Mouse (Mus musculus) liver, embryonic 14.5 days (tissue): ENCODE results near the gene Mex3a. TPM values are rescaled to one million over a fixed set of nuclear protein-coding genes. Genes with fewer than 3 reads are reported as not detected.

Experiments
- ATAC-seq: fragments of 200-750 bp; cut with Nextera tagmentation; 2 replicates; pipeline ENCODE4 v1.8.0; 2017; ENCODE audit warnings: moderate number of reproducible peaks, mild to moderate bottlenecking, moderate library complexity; ENCODE audit not compliant: insufficient read depth
- DNase-seq, 3 experiments: peaks; one replicate each; pipeline ENCODE4 v3.0.0-alpha.2; 2012 to 2013; ENCODE audit warnings: low read depth in 3 of 3, low spot score in 3 of 3
- H3K27ac ChIP-seq: fragments of 300-500 bp; sonication (generic); 2 replicates; pipeline ENCODE4 v1.5.1; 2014; ENCODE audit warnings: moderate library complexity, mild to moderate bottlenecking, control low read depth, inconsistent platforms
- H3K27me3 ChIP-seq: fragments of 300-500 bp; sonication (generic); 2 replicates; pipeline ENCODE4 v1.6.1; 2014; ENCODE audit warnings: mild to moderate bottlenecking, low read length, moderate library complexity; ENCODE audit not compliant: control insufficient read depth, insufficient read depth
- H3K36me3 ChIP-seq: fragments of 300-500 bp; sonication (generic); replicated peaks from 2 replicates; pipeline ENCODE4 v1.6.1; 2014; ENCODE audit warnings: low read depth; ENCODE audit not compliant: control insufficient read depth, insufficient read depth
- H3K4me1 ChIP-seq, 2 experiments: fragments of 200-500 bp in 1 of 2; fragments of 300-500 bp in 1 of 2; sonication (generic) in 1 of 2; replicated peaks; 2 replicates each; pipeline ENCODE4 v1.6.1; 2012 to 2014; ENCODE audit warnings: antibody characterized with exemption in 1 of 2, inconsistent platforms in 1 of 2, low read length in 1 of 2; ENCODE audit not compliant: control insufficient read depth in 2 of 2, insufficient read depth in 2 of 2
- H3K4me2 ChIP-seq: fragments of 300-500 bp; sonication (generic); 2 replicates; pipeline ENCODE4 v1.6.1; 2014; ENCODE audit warnings: low read depth, mild to moderate bottlenecking, control low read depth, moderate library complexity
- H3K4me3 ChIP-seq, 2 experiments: fragments of 200-500 bp in 1 of 2; fragments of 300-500 bp in 1 of 2; sonication (generic) in 1 of 2; 2 replicates each; pipeline ENCODE4 v1.5.1; 2012 to 2014; ENCODE audit warnings: low read depth in 2 of 2, low read length in 2 of 2, mild to moderate bottlenecking in 2 of 2, control low read depth in 1 of 2, inconsistent platforms in 1 of 2, moderate library complexity in 1 of 2; ENCODE audit not compliant: insufficient read depth in 1 of 2
- H3K9ac ChIP-seq: fragments of 300-500 bp; sonication (generic); replicated peaks from 2 replicates; pipeline ENCODE4 v1.6.1; 2014; ENCODE audit warnings: mild to moderate bottlenecking, control low read depth, moderate library complexity
- H3K9me3 ChIP-seq: fragments of 300-500 bp; sonication (generic); 2 replicates; pipeline ENCODE4 v1.6.1; 2016; ENCODE audit warnings: low read length, mixed read lengths; ENCODE audit not compliant: control insufficient read depth
- CTCF ChIP-seq: IDR thresholded peaks from 2 replicates; pipeline ENCODE4 v1.5.1; 2016; ENCODE audit warnings: antibody characterized with exemption, low read depth, control low read depth
- EP300 ChIP-seq: IDR thresholded peaks from 2 replicates; pipeline ENCODE4 v1.6.1; 2016; ENCODE audit warnings: antibody characterized with exemption, low read depth
- WGBS: fragments of 180-500 bp; shearing (Covaris S2); extraction: QIAGEN DNeasy Blood & Tissue Kit; methylation state at CpG from one replicate; pipeline ENCODE4 v1.1.7; 2014; ENCODE audit not compliant: insufficient replicate concordance; 5-methylcytosine and 5-hydroxymethylcytosine counted together
- polyA plus RNA-seq, 2 experiments: library from polyadenylated mRNA; depleted of rRNA in 1 of 2; stranded (reverse) in 1 of 2; unstranded in 1 of 2; fragments of >200 nt; fragmentation: Nextera tagmentation in 1 of 2; extraction: Ambion mirVana in 1 of 2; gene quantifications; 2 replicates each; pipeline versions ENCODE4 v1.2.1 to v1.2.3; 2012 to 2014

Gene Mex3a
- polyA plus RNA-seq, 2 experiments: 0.74 to 1.1 TPM

- TF ChIP-seq EP300 (no peak), CTCF (no peak)
- H3K9ac ChIP-seq: no peak overlapping the region
- WGBS: 77% methylated on average over 6 of the region's 6 CpGs
- no peaks in the 10 kb centered on the region for H3K27me3 ChIP-seq
- no peaks in the 10 kb centered on the region for H3K36me3 ChIP-seq
- no peak overlapping the region for H3K4me3 ChIP-seq
- no peaks in the 10 kb centered on the region for H3K4me1 ChIP-seq
- DNase-seq: no peak
- H3K4me2 ChIP-seq: no peak overlapping the region
- H3K27ac ChIP-seq: no peak overlapping the region
- ATAC-seq: no peak
- no peaks in the 10 kb centered on the region for H3K9me3 ChIP-seq
Measured at GRCm38 (mm10) chr3:88521156-88521555, 11.0 kb upstream of the Mex3a start.

- H3K4me3 ChIP-seq: no peak overlapping the region
- no peaks in the 10 kb centered on the region for H3K4me1 ChIP-seq
- H3K9ac ChIP-seq: no peak overlapping the region
- no peaks in the 10 kb centered on the region for H3K36me3 ChIP-seq
- peak; percentile 99 for TF ChIP-seq CTCF
- no peak for TF ChIP-seq EP300
- H3K9me3 ChIP-seq: no peaks in the 10 kb centered on the region
- peak; percentile 9; the same call in 1 of the 2 replicates for ATAC-seq
- H3K27me3 ChIP-seq: no peaks in the 10 kb centered on the region
- WGBS: 10% methylated on average over 9 of the region's 9 CpGs
- no peak overlapping the region for H3K27ac ChIP-seq
- DNase-seq: peak in 1 of 3 experiments; percentile 56
- no peak overlapping the region for H3K4me2 ChIP-seq
Measured at GRCm38 (mm10) chr3:88521803-88522331, 10.3 kb upstream of the Mex3a start.

GRCm38 (mm10) chr3:88523027-88523426 is 9.2 kb upstream of the Mex3a start:
- Histone ChIP-seq H3K4me1 (no peaks in the 10 kb centered on the region; a peak in 1 of 4 replicates), H3K9me3 (no peaks in the 10 kb centered on the region), H3K36me3 (no peaks in the 10 kb centered on the region), H3K27me3 (no peaks in the 10 kb centered on the region), H3K9ac (no peak overlapping the region), H3K4me2 (no peak overlapping the region), H3K4me3 (no peak overlapping the region), H3K27ac (no peak overlapping the region)
- TF ChIP-seq CTCF: no peak
- TF ChIP-seq EP300: no peak
- DNase-seq: no peak
- 72% methylated on average over 8 of the region's 8 CpGs for WGBS
- no peak for ATAC-seq

DNA sequence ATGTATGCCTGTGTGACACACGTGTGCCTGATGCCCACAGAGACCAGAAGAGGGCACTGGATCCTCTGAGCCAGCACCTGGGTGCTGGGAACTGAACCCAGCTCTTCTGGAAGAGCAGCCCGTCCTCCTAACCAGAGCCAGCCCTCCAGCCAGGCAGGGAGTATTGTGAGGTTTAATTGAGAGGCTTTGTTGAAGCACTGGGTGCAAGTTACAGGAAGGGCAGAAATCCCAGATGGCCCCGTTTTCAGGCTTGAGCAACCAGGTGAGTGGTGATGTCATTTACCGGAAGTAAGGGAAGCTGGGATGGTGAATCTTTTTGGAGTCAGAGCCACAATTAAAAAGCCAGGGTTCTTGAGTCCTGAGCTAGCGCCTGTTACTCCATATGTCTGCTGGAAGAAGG is 7.2 kb upstream of the Mex3a start:
- Histone ChIP-seq H3K4me3 (no peak overlapping the region), H3K4me2 (no peak overlapping the region), H3K4me1 (peaks cover 0 to 6% of the 10 kb centered on the region in 2 experiments; a peak in 1 of 4 replicates), H3K36me3 (no peaks in the 10 kb centered on the region), H3K27ac (no peak overlapping the region), H3K9me3 (no peaks in the 10 kb centered on the region), H3K9ac (no peak overlapping the region), H3K27me3 (no peaks in the 10 kb centered on the region)
- WGBS: 61% methylated on average over 5 of the region's 5 CpGs
- no peak for DNase-seq
- no peak for TF ChIP-seq CTCF
- no peak for TF ChIP-seq EP300
- no peak for ATAC-seq

GRCm38 (mm10) chr3:88526157-88527131 is 5.8 kb upstream of the Mex3a start:
- Histone ChIP-seq H3K36me3 (no peaks in the 10 kb centered on the region), H3K4me3 (no peak overlapping the region), H3K9ac (no peak overlapping the region), H3K27ac (no peak overlapping the region), H3K4me1 (peaks cover 2 to 8% of the 10 kb centered on the region in 2 experiments; a peak in 2 of 4 replicates), H3K9me3 (no peaks in the 10 kb centered on the region), H3K27me3 (no peaks in the 10 kb centered on the region), H3K4me2 (no peak overlapping the region)
- TF ChIP-seq CTCF (peak; percentile 100), EP300 (no peak)
- DNase-seq (peak; percentile 76), ATAC-seq (peak; percentile 69)
- WGBS: 29% methylated on average over 17 of the region's 17 CpGs
